ENCODE assay signal across 8 mouse cellular contexts in the genomic region with DNA sequence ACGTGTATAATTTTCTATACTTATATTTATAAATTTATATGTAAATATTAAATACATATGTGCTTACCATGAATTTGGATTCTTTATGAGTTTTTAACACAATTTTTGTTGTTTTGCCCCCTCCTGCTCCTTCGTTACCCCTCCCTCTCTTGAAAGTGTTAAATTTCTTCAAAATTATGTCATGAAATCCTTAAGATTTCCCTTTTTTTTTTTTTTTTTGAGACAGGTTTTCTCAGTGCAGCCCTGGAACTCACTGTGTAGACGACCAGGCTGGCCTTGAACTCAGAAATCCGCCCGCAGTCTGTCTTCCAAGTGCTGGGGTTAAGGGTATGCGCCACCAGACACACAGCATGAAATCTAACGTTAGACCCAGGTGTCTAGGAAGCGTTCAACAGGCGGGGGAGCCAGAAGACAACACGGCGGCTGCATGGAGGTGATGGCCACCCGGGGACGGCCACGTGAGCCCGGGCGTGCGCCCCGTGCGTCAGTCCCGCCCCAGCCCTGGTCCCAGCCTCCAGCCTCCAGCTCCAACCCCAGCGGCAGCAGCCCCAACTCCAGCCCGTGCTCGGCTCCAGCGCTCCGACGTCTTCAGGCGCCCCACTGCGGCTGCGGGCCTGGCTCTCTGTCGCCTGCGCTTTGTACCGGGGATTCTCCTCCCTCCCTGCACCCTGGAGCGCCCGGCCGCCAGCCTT. TPM values are rescaled to one million over a fixed set of nuclear protein-coding genes. Genes with fewer than 3 reads are reported as not detected.
DNase-seq lines count a peak whose midpoint lies in the region; ATAC-seq and TF ChIP-seq lines count a peak whose summit lies in the region.

A gene (plus strand): TSS at position 487 of the 692 bp plus-strand sequence.

- DNase-seq in CD8-positive naive resting alpha-beta T cell, adult 2 months (ENCODE audit: low read depth in 2 of 2, low spot score in 2 of 2), result peak; percentile 83 to 84
- DNase-seq in brain, embryonic 14.5 days (ENCODE audit: low read depth), result peak; percentile 93
- DNase-seq in heart, embryonic 10.5 days (ENCODE audit: low spot score), result peak; percentile 97
- DNase-seq in liver, adult 2 months (ENCODE audit: extremely low read depth, low read depth, low spot score), result peak; percentile 84

- H3K4me3 ChIP-seq in heart, embryonic 10.5 days, result peak within 1 kb of the TSS; percentile 88
- H3K4me3 ChIP-seq in kidney, embryonic 15.5 days (replicated peaks), result peak within 1 kb of the TSS; percentile 60
- H3K4me3 ChIP-seq in liver, adult 2 months (ENCODE audit: insufficient read depth, low read depth, low read length), result peak within 1 kb of the TSS; percentile 73
- peak within 1 kb of the TSS; percentile 74 for H3K4me3 ChIP-seq in stomach, embryonic 16.5 days (replicated peaks; ENCODE audit: low read length)

- H3K79me2 ChIP-seq in liver, adult 2 months (ENCODE audit: control insufficient read depth, insufficient read depth, low read length), result no peaks in the 10 kb centered on the region

- peak within 1 kb of the TSS; percentile 95 for H3K27ac ChIP-seq in heart, embryonic 10.5 days
- H3K27ac ChIP-seq in kidney, embryonic 15.5 days, result peak within 1 kb of the TSS; percentile 94
- peak within 1 kb of the TSS; percentile 54; the same call in 1 of the 2 replicates for H3K27ac ChIP-seq in liver, adult 2 months (replicated peaks; ENCODE audit: insufficient read depth, low read depth, low read length)
- H3K27ac ChIP-seq in stomach, embryonic 16.5 days (ENCODE audit: low read length), result peak within 1 kb of the TSS; percentile 98

- peak within 1 kb of the TSS; percentile 82 for H3K4me2 ChIP-seq in kidney, embryonic 15.5 days
- H3K4me2 ChIP-seq in stomach, embryonic 16.5 days (ENCODE audit: low read depth, low read length), result peak within 1 kb of the TSS; percentile 90

- WGBS in heart, embryonic 10.5 days, result 3% methylated on average over 35 of the region's 35 CpGs
- 4% methylated on average over 35 of the region's 35 CpGs for WGBS in kidney, embryonic 15.5 days
- WGBS in liver, adult 2 months, result 5% methylated on average over 35 of the region's 35 CpGs
- 3% methylated on average over 35 of the region's 35 CpGs for WGBS in stomach, embryonic 16.5 days

- TF ChIP-seq CTCF in brain, embryonic 14.5 days (IDR thresholded peaks at IDR 0.05; ENCODE audit: borderline replicate concordance, extremely low read depth, insufficient read depth, insufficient read length), result no peak; the same call in 1 of the 2 replicates
- peak; percentile 76 for TF ChIP-seq CTCF in liver, adult 2 months (IDR thresholded peaks at IDR 0.05; ENCODE audit: low read depth, low read length)

- peak; percentile 36; the same call in 1 of the 2 replicates for TF ChIP-seq POLR2A in brain, embryonic 14.5 days (IDR thresholded peaks at IDR 0.05; ENCODE audit: borderline replicate concordance, extremely low read depth, insufficient read depth, insufficient read length, poor library complexity, severe bottlenecking)
- TF ChIP-seq POLR2A in liver, adult 2 months (IDR thresholded peaks at IDR 0.05; ENCODE audit: extremely low read depth, insufficient read depth, low read length), result 0 out of 2 replicates have a peak, but pooled peaks have one; percentile 27

- H3K36me3 ChIP-seq in heart, embryonic 10.5 days, result no peaks in the 10 kb centered on the region
- H3K36me3 ChIP-seq in kidney, embryonic 15.5 days, result no peaks in the 10 kb centered on the region; the same call in 1 of the 2 replicates
- H3K36me3 ChIP-seq in liver, adult 2 months (ENCODE audit: control insufficient read depth, insufficient read depth, low read length), result no peaks in the 10 kb centered on the region
- H3K36me3 ChIP-seq in stomach, embryonic 16.5 days (ENCODE audit: control insufficient read depth, insufficient read depth, low read length), result peaks cover 8% of the 10 kb centered on the region; the same call in 1 of the 2 replicates

- peaks cover 27% of the 10 kb centered on the region for H3K4me1 ChIP-seq in heart, embryonic 10.5 days
- peaks cover 27% of the 10 kb centered on the region for H3K4me1 ChIP-seq in kidney, embryonic 15.5 days
- H3K4me1 ChIP-seq in liver, adult 2 months (ENCODE audit: control insufficient read depth, insufficient read depth, low read length), result peaks cover 4% of the 10 kb centered on the region; the same call in 1 of the 2 replicates
- peaks cover 17% of the 10 kb centered on the region for H3K4me1 ChIP-seq in stomach, embryonic 16.5 days (ENCODE audit: control insufficient read depth, insufficient read depth, low read length)

- H3K9me3 ChIP-seq in heart, embryonic 10.5 days, result no peaks in the 10 kb centered on the region
- no peaks in the 10 kb centered on the region for H3K9me3 ChIP-seq in kidney, embryonic 15.5 days (replicated peaks)
- H3K9me3 ChIP-seq in stomach, embryonic 16.5 days (replicated peaks; ENCODE audit: control insufficient read depth, low read length), result no peaks in the 10 kb centered on the region

- peaks cover 28% of the 10 kb centered on the region for H3K27me3 ChIP-seq in heart, embryonic 10.5 days (ENCODE audit: insufficient read depth, poor library complexity, severe bottlenecking)
- H3K27me3 ChIP-seq in kidney, embryonic 15.5 days, result 0 out of 2 replicates have a peak, but pooled peaks cover 2% of the 10 kb centered on the region
- no peaks in the 10 kb centered on the region for H3K27me3 ChIP-seq in liver, adult 2 months (ENCODE audit: control insufficient read depth, insufficient read depth, low read length)
- H3K27me3 ChIP-seq in stomach, embryonic 16.5 days (ENCODE audit: control insufficient read depth, insufficient read depth, low read length), result no peaks in the 10 kb centered on the region

- H3K9ac ChIP-seq in kidney, embryonic 15.5 days, result peak within 1 kb of the TSS; percentile 70
- peak within 1 kb of the TSS; percentile 80 for H3K9ac ChIP-seq in liver, adult 2 months (ENCODE audit: low read depth, low read length)
- H3K9ac ChIP-seq in stomach, embryonic 16.5 days (ENCODE audit: low read length), result peak within 1 kb of the TSS; percentile 90

- peak; percentile 86 for ATAC-seq in erythroblast, adult 5-6 weeks (replicated peaks; ENCODE audit: low FRiP score, poor library complexity, severe bottlenecking)
- peak; percentile 95 for ATAC-seq in kidney, embryonic 15.5 days (replicated peaks; ENCODE audit: low FRiP score)
- peak; percentile 67 for ATAC-seq in monocyte, adult 5-6 weeks (replicated peaks; ENCODE audit: insufficient number of reproducible peaks, low FRiP score, low TSS enrichment, poor library complexity, severe bottlenecking)
- peak; percentile 96 for ATAC-seq in stomach, embryonic 16.5 days (ENCODE audit: insufficient read depth, low FRiP score)

RNA-seq across cellular contexts. Expression of the gene that starts here (rescaled TPM):
- 31.6 and 34.6 TPM in 2 replicates for polyA plus RNA-seq in brain, embryonic 14.5 days (2012; rRNA removed)
- total RNA-seq in erythroblast, adult 5-6 weeks (2015; ENCODE audit: low replicate concordance), result 12.3 and 24.0 TPM in 2 replicates
- total RNA-seq in erythroblast, adult 5-6 weeks (2017; ENCODE audit: low replicate concordance), result 77.4 and 97.0 TPM in 2 replicates
- polyA plus RNA-seq in heart, embryonic 10.5 days (2016; fragmentation: Nextera tagmentation; extraction: Ambion mirVana), result 16.3 and 17.3 TPM in 2 replicates
- 23.8 and 27.6 TPM in 2 replicates for polyA plus RNA-seq in kidney, embryonic 15.5 days (2015; fragmentation: Nextera tagmentation; extraction: Ambion mirVana)
- 6.5 and 8.3 TPM in 2 replicates for total RNA-seq in liver, adult 2 months (2014; rRNA removed)
- 6.4 and 7.4 TPM in 2 replicates for polyA plus RNA-seq in liver, adult 2 months (2012; rRNA removed)
- total RNA-seq in monocyte, adult 5-6 weeks (2017), result 33.4 to 56.9 TPM (median 45.7 TPM) in 3 replicates
- polyA plus RNA-seq in stomach, embryonic 16.5 days (2015; fragmentation: Nextera tagmentation; extraction: Ambion mirVana), result 76.0 and 80.6 TPM in 2 replicates

Comparison
In these comparisons a context has a peak if more than half of its experiments do, and no peak if none do; other contexts are left out.
1. Peak in every context shown above with its lines: DNase-seq, ATAC-seq, H3K4me3 ChIP-seq and H3K27ac ChIP-seq.